Mouse (Mus musculus) T-helper 17 cell (primary cell): ENCODE measurements at regions not wholly inside any gene's neighbourhood (a gene's known extent, or its start where the extent isn't known, plus 50 kb on each side); places are given as distances from the start of the nearest gene placed in this dataset.

Experiments used
- in situ Hi-C, 2 experiments: fragments of 300-600 bp; cut with MboI, MseI; formaldehyde crosslinking; loops; 1 replicate in 1 of 2; 2 replicates in 1 of 2; pipeline ENCODE4 v1.15.1; 2025; ENCODE audit warnings: high pct_unique_total_duplicates in 2 of 2

- in situ Hi-C loops: no loop called here
Observed at GRCm38 (mm10) chr17:79498321-79498720, 113.3 kb upstream of the Rmdn2 start.

GRCm38 (mm10) chr17:79501031-79501474 lies 110.6 kb upstream of the Rmdn2 start:
- in situ Hi-C loops: no loop called here

GRCm38 (mm10) chr17:79501926-79502325 lies 109.7 kb upstream of the Rmdn2 start:
- in situ Hi-C loops: no loop called here

GRCm38 (mm10) chr17:79503037-79503436 lies 108.6 kb upstream of the Rmdn2 start:
- in situ Hi-C loops: no loop called here

- in situ Hi-C loops: no loop called here
Observed at GRCm38 (mm10) chr17:79504209-79504608, 107.5 kb upstream of the Rmdn2 start.

- in situ Hi-C loops: no loop called here
Observed at GRCm38 (mm10) chr17:79505565-79505964, 106.1 kb upstream of the Rmdn2 start.

- in situ Hi-C loops: no loop called here
Observed at GRCm38 (mm10) chr17:79509281-79509680, 102.4 kb upstream of the Rmdn2 start.

- in situ Hi-C loops: no loop called here
Observed at GRCm38 (mm10) chr17:79509957-79510710, 101.5 kb upstream of the Rmdn2 start.

GRCm38 (mm10) chr17:79511218-79511617 lies 100.4 kb upstream of the Rmdn2 start:
- in situ Hi-C loops: no loop called here

- in situ Hi-C loops: no loop called here
Observed at GRCm38 (mm10) chr17:79514076-79514475, 97.6 kb upstream of the Rmdn2 start.

GRCm38 (mm10) chr17:79518185-79518584 lies 93.5 kb upstream of the Rmdn2 start:
- in situ Hi-C loops: no loop called here

- in situ Hi-C loops: no loop called here
Observed at GRCm38 (mm10) chr17:79518696-79519095, 93.0 kb upstream of the Rmdn2 start.

GRCm38 (mm10) chr17:79519356-79519755 lies 92.3 kb upstream of the Rmdn2 start:
- in situ Hi-C loops: no loop called here

GRCm38 (mm10) chr17:79520283-79520682 lies 91.4 kb upstream of the Rmdn2 start:
- in situ Hi-C loops: no loop called here

GRCm38 (mm10) chr17:79521691-79522090 lies 90.0 kb upstream of the Rmdn2 start:
- in situ Hi-C loops: no loop called here

GRCm38 (mm10) chr17:79523230-79523629 lies 88.4 kb upstream of the Rmdn2 start:
- in situ Hi-C loops: no loop called here

- in situ Hi-C loops: no loop called here
Observed at GRCm38 (mm10) chr17:79527391-79527790, 84.3 kb upstream of the Rmdn2 start.

- in situ Hi-C loops: no loop called here
Observed at GRCm38 (mm10) chr17:79536549-79536948, 75.1 kb upstream of the Rmdn2 start.

GRCm38 (mm10) chr17:79538789-79539188 lies 72.9 kb upstream of the Rmdn2 start:
- in situ Hi-C loops: no loop called here

GRCm38 (mm10) chr17:79540038-79540437 lies 71.6 kb upstream of the Rmdn2 start:
- in situ Hi-C loops: no loop called here

GRCm38 (mm10) chr17:79540511-79540910 lies 71.2 kb upstream of the Rmdn2 start:
- in situ Hi-C loops: no loop called here

- in situ Hi-C loops: no loop called here
Observed at GRCm38 (mm10) chr17:79543907-79544522, 67.6 kb upstream of the Rmdn2 start.

GRCm38 (mm10) chr17:79545878-79546277 lies 65.8 kb upstream of the Rmdn2 start:
- in situ Hi-C loops: no loop called here
